Mouse (Mus musculus): Measurements from ENCODE around the gene Bcl2l1. TPM values are rescaled to one million over a fixed set of nuclear protein-coding genes. Genes with fewer than 3 reads are reported as not detected.

The Bcl2l1 gene
- polyA plus RNA-seq, 1 experiment from 2014 or later: 135 TPM

GRCm38 (mm10) chr2:152802303-152802702, 29.2 kb downstream of the Bcl2l1 start:
- ATAC-seq (replicated peaks; ENCODE audit: low FRiP score) (no peak), DNase-seq (ENCODE audit: low spot score) (no peak)
- Histone ChIP-seq H3K4me2 (ENCODE audit: low read depth, low read length, severe bottlenecking) (no peak overlapping the region), H3K27me3 (ENCODE audit: control insufficient read depth, insufficient read depth, low read length) (no peaks in the 10 kb centered on the region), H3K4me1 (replicated peaks; ENCODE audit: control insufficient read depth, insufficient read depth, low read length) (peaks cover 7% of the 10 kb centered on the region), H3K9me3 (ENCODE audit: control insufficient read depth, low read length) (no peaks in the 10 kb centered on the region), H3K9ac (ENCODE audit: low read length) (no peak overlapping the region), H3K4me3 (ENCODE audit: low read depth, low read length) (no peak overlapping the region), H3K27ac (ENCODE audit: low read depth, low read length) (no peak overlapping the region), H3K36me3 (ENCODE audit: control insufficient read depth, insufficient read depth, low read length) (no peaks in the 10 kb centered on the region)
- WGBS: 94% methylated on average over 10 of the region's 10 CpGs

- Histone ChIP-seq H3K9ac (ENCODE audit: low read length) (no peak overlapping the region), H3K4me3 (ENCODE audit: low read depth, low read length) (no peak overlapping the region), H3K9me3 (ENCODE audit: control insufficient read depth, low read length) (no peaks in the 10 kb centered on the region), H3K36me3 (ENCODE audit: control insufficient read depth, insufficient read depth, low read length) (no peaks in the 10 kb centered on the region), H3K4me1 (replicated peaks; ENCODE audit: control insufficient read depth, insufficient read depth, low read length) (peaks cover 7% of the 10 kb centered on the region), H3K27me3 (ENCODE audit: control insufficient read depth, insufficient read depth, low read length) (no peaks in the 10 kb centered on the region), H3K27ac (ENCODE audit: low read depth, low read length) (no peak overlapping the region), H3K4me2 (ENCODE audit: low read depth, low read length, severe bottlenecking) (no peak overlapping the region)
- ATAC-seq (replicated peaks; ENCODE audit: low FRiP score) (no peak), DNase-seq (ENCODE audit: low spot score) (no peak)
Observed at GRCm38 (mm10) chr2:152800762-152801113, 30.8 kb downstream of the Bcl2l1 start.

GRCm38 (mm10) chr2:152799954-152800761, 31.4 kb downstream of the Bcl2l1 start:
- Histone ChIP-seq H3K36me3 (ENCODE audit: control insufficient read depth, insufficient read depth, low read length) (no peaks in the 10 kb centered on the region), H3K4me2 (ENCODE audit: low read depth, low read length, severe bottlenecking) (no peak overlapping the region), H3K4me3 (ENCODE audit: low read depth, low read length) (no peak overlapping the region), H3K9me3 (ENCODE audit: control insufficient read depth, low read length) (no peaks in the 10 kb centered on the region), H3K9ac (ENCODE audit: low read length) (no peak overlapping the region), H3K27me3 (ENCODE audit: control insufficient read depth, insufficient read depth, low read length) (no peaks in the 10 kb centered on the region), H3K4me1 (replicated peaks; ENCODE audit: control insufficient read depth, insufficient read depth, low read length) (peaks cover 7% of the 10 kb centered on the region), H3K27ac (ENCODE audit: low read depth, low read length) (no peak overlapping the region)
- WGBS: 83% methylated on average over 7 of the region's 7 CpGs
- DNase-seq (ENCODE audit: low spot score) (no peak), ATAC-seq (replicated peaks; ENCODE audit: low FRiP score) (no peak)

GRCm38 (mm10) chr2:152797589-152797988, 33.9 kb downstream of the Bcl2l1 start:
- Histone ChIP-seq H3K9ac (ENCODE audit: low read length) (no peak overlapping the region), H3K27me3 (ENCODE audit: control insufficient read depth, insufficient read depth, low read length) (no peaks in the 10 kb centered on the region), H3K4me3 (ENCODE audit: low read depth, low read length) (no peak overlapping the region), H3K36me3 (ENCODE audit: control insufficient read depth, insufficient read depth, low read length) (no peaks in the 10 kb centered on the region), H3K9me3 (ENCODE audit: control insufficient read depth, low read length) (no peaks in the 10 kb centered on the region), H3K27ac (ENCODE audit: low read depth, low read length) (no peak overlapping the region), H3K4me1 (replicated peaks; ENCODE audit: control insufficient read depth, insufficient read depth, low read length) (no peaks in the 10 kb centered on the region), H3K4me2 (ENCODE audit: low read depth, low read length, severe bottlenecking) (no peak overlapping the region)
- ATAC-seq (replicated peaks; ENCODE audit: low FRiP score) (no peak), DNase-seq (ENCODE audit: low spot score) (no peak)
- WGBS: 96% methylated on average over 1 of the region's 1 CpGs

- Histone ChIP-seq H3K27ac (ENCODE audit: low read depth, low read length) (no peak overlapping the region), H3K9ac (ENCODE audit: low read length) (no peak overlapping the region), H3K4me1 (replicated peaks; ENCODE audit: control insufficient read depth, insufficient read depth, low read length) (no peaks in the 10 kb centered on the region), H3K4me2 (ENCODE audit: low read depth, low read length, severe bottlenecking) (no peak overlapping the region), H3K4me3 (ENCODE audit: low read depth, low read length) (no peak overlapping the region), H3K36me3 (ENCODE audit: control insufficient read depth, insufficient read depth, low read length) (no peaks in the 10 kb centered on the region), H3K9me3 (ENCODE audit: control insufficient read depth, low read length) (no peaks in the 10 kb centered on the region), H3K27me3 (ENCODE audit: control insufficient read depth, insufficient read depth, low read length) (no peaks in the 10 kb centered on the region)
- 83% methylated on average over 9 of the region's 9 CpGs for WGBS
- ATAC-seq (replicated peaks; ENCODE audit: low FRiP score): no peak
- no peak for DNase-seq (ENCODE audit: low spot score)
Observed at GRCm38 (mm10) chr2:152794281-152794827, 37.2 kb downstream of the Bcl2l1 start.

GRCm38 (mm10) chr2:152793381-152793780, 38.1 kb downstream of the Bcl2l1 start:
- no peak overlapping the region for H3K27ac ChIP-seq (ENCODE audit: low read depth, low read length)
- 91% methylated on average over 5 of the region's 5 CpGs for WGBS
- H3K9me3 ChIP-seq (ENCODE audit: control insufficient read depth, low read length): no peaks in the 10 kb centered on the region
- no peak overlapping the region for H3K9ac ChIP-seq (ENCODE audit: low read length)
- H3K36me3 ChIP-seq (ENCODE audit: control insufficient read depth, insufficient read depth, low read length): no peaks in the 10 kb centered on the region
- H3K4me3 ChIP-seq (ENCODE audit: low read depth, low read length): no peak overlapping the region
- no peak overlapping the region for H3K4me2 ChIP-seq (ENCODE audit: low read depth, low read length, severe bottlenecking)
- DNase-seq (ENCODE audit: low spot score) (no peak), ATAC-seq (replicated peaks; ENCODE audit: low FRiP score) (no peak)
- no peaks in the 10 kb centered on the region for H3K27me3 ChIP-seq (ENCODE audit: control insufficient read depth, insufficient read depth, low read length)
- no peaks in the 10 kb centered on the region for H3K4me1 ChIP-seq (replicated peaks; ENCODE audit: control insufficient read depth, insufficient read depth, low read length)

GRCm38 (mm10) chr2:152792461-152792860, 39.1 kb downstream of the Bcl2l1 start:
- Histone ChIP-seq H3K27me3 (ENCODE audit: control insufficient read depth, insufficient read depth, low read length) (no peaks in the 10 kb centered on the region), H3K4me1 (replicated peaks; ENCODE audit: control insufficient read depth, insufficient read depth, low read length) (no peaks in the 10 kb centered on the region), H3K36me3 (ENCODE audit: control insufficient read depth, insufficient read depth, low read length) (no peaks in the 10 kb centered on the region), H3K9ac (ENCODE audit: low read length) (no peak overlapping the region), H3K4me3 (ENCODE audit: low read depth, low read length) (no peak overlapping the region), H3K4me2 (ENCODE audit: low read depth, low read length, severe bottlenecking) (no peak overlapping the region), H3K27ac (ENCODE audit: low read depth, low read length) (no peak overlapping the region), H3K9me3 (ENCODE audit: control insufficient read depth, low read length) (no peaks in the 10 kb centered on the region)
- ATAC-seq (replicated peaks; ENCODE audit: low FRiP score): no peak
- 78% methylated on average over 2 of the region's 2 CpGs for WGBS
- no peak for DNase-seq (ENCODE audit: low spot score)

- Histone ChIP-seq H3K9ac (ENCODE audit: low read length) (no peak overlapping the region), H3K27ac (ENCODE audit: low read depth, low read length) (no peak overlapping the region), H3K36me3 (ENCODE audit: control insufficient read depth, insufficient read depth, low read length) (no peaks in the 10 kb centered on the region), H3K4me2 (ENCODE audit: low read depth, low read length, severe bottlenecking) (no peak overlapping the region), H3K27me3 (ENCODE audit: control insufficient read depth, insufficient read depth, low read length) (no peaks in the 10 kb centered on the region), H3K9me3 (ENCODE audit: control insufficient read depth, low read length) (no peaks in the 10 kb centered on the region), H3K4me3 (ENCODE audit: low read depth, low read length) (no peak overlapping the region), H3K4me1 (replicated peaks; ENCODE audit: control insufficient read depth, insufficient read depth, low read length) (no peaks in the 10 kb centered on the region)
- no peak for ATAC-seq (replicated peaks; ENCODE audit: low FRiP score)
- WGBS: 77% methylated on average over 4 of the region's 4 CpGs
- no peak for DNase-seq (ENCODE audit: low spot score)
Observed at GRCm38 (mm10) chr2:152789591-152789999, 41.9 kb downstream of the Bcl2l1 start.

- Histone ChIP-seq H3K4me1 (replicated peaks; ENCODE audit: control insufficient read depth, insufficient read depth, low read length) (no peaks in the 10 kb centered on the region), H3K27ac (ENCODE audit: low read depth, low read length) (peak overlapping the region; percentile 13; the same call in 1 of the 2 replicates), H3K9me3 (ENCODE audit: control insufficient read depth, low read length) (no peaks in the 10 kb centered on the region), H3K9ac (ENCODE audit: low read length) (no peak overlapping the region), H3K36me3 (ENCODE audit: control insufficient read depth, insufficient read depth, low read length) (no peaks in the 10 kb centered on the region), H3K4me3 (ENCODE audit: low read depth, low read length) (no peak overlapping the region), H3K27me3 (ENCODE audit: control insufficient read depth, insufficient read depth, low read length) (no peaks in the 10 kb centered on the region), H3K4me2 (ENCODE audit: low read depth, low read length, severe bottlenecking) (no peak overlapping the region)
- no peak for DNase-seq (ENCODE audit: low spot score)
- no peak for ATAC-seq (replicated peaks; ENCODE audit: low FRiP score)
- WGBS: 84% methylated on average over 6 of the region's 6 CpGs
Observed at GRCm38 (mm10) chr2:152788892-152789421, 42.6 kb downstream of the Bcl2l1 start.
